Mouse (Mus musculus) embryonic fibroblast, embryonic 13.5 days (primary cell): ENCODE results near the gene Samd4b.
A peak's percentile ranks its signal among the peaks of the same experiment; 100 is the strongest.

Experiments used
- CTCF ChIP-seq: IDR thresholded peaks from 2 replicates; pipeline ENCODE4 v1.5.1; 2011; ENCODE audit warnings: mild to moderate bottlenecking, control low read depth, low read length, moderate library complexity, borderline replicate concordance; ENCODE audit not compliant: insufficient read depth
- POLR2A ChIP-seq: IDR thresholded peaks from 2 replicates; pipeline ENCODE4 v1.6.1; 2011; ENCODE audit warnings: low read depth, mild to moderate bottlenecking, control low read depth, low read length, moderate library complexity

DNA sequence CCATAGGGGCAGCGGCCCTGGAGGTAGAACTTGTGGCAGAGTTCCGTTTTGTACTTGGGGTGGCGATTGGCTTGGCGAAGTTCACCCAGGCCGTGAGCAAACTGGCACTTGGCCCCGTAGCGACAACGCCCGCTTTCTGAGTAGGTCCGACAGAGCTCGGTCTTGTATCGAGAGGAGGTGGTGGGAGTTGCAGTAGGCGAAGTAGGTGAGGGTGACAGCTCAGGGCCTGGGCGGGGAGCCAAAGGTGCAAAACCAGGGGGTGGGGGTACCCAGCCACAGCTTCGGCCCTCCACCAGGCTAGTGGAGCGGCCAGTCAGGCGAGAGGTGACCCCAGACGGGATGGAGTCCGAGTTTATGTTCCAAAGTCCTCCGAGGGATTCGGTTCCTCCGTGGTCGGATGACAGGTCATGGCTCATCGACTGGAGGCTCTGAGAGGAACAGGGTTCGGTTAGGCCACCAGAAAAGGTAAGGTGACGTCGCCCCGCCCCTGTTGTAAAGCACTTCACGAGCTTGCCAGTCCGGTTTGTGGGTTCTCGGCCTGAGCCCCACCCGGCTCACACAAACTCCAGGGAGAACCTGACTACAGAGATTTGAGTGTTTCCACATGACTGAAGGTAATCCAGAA is 219.8 kb downstream of the Samd4b start:
- TF ChIP-seq CTCF: no peak
- peak; percentile 58 for TF ChIP-seq POLR2A
